Mouse (Mus musculus): Measurements from ENCODE around the gene Etaa1. TPM values are rescaled to one million over a fixed set of nuclear protein-coding genes. Genes with fewer than 3 reads are reported as not detected.
"Not testable (repeated sequence)": the region's sequence is repeated elsewhere in the genome, so short reads cannot be mapped to it uniquely, and the experiment has no call there.

Gene Etaa1
- polyA plus RNA-seq, 1 experiment: 0.11 TPM

- H3K9me3 ChIP-seq (ENCODE audit: control insufficient read depth, low read length): no peaks in the 10 kb centered on the region
- H3K4me1 ChIP-seq (ENCODE audit: control insufficient read depth): no peaks in the 10 kb centered on the region
- TF ChIP-seq GATA1 (IDR thresholded peaks at IDR 0.05; ENCODE audit: low read length): no peak
- no peak for TF ChIP-seq TAL1 (IDR thresholded peaks at IDR 0.05; ENCODE audit: low read length)
- peaks cover 27% of the 10 kb centered on the region for H3K36me3 ChIP-seq (ENCODE audit: control insufficient read depth)
- H3K27me3 ChIP-seq (ENCODE audit: control insufficient read depth): no peaks in the 10 kb centered on the region
- no peak overlapping the region for H3K4me3 ChIP-seq (replicated peaks)
These were observed 15.7 kb downstream of the Etaa1 start for GRCm38 (mm10) chr11:17937931-17938330.

- Histone ChIP-seq H3K36me3 (ENCODE audit: control insufficient read depth) (no peaks in the 10 kb centered on the region), H3K4me3 (replicated peaks) (no peak overlapping the region), H3K4me1 (ENCODE audit: control insufficient read depth) (no peaks in the 10 kb centered on the region), H3K9me3 (ENCODE audit: control insufficient read depth, low read length) (no peaks in the 10 kb centered on the region), H3K27me3 (ENCODE audit: control insufficient read depth) (no peaks in the 10 kb centered on the region)
- TF ChIP-seq TAL1 (IDR thresholded peaks at IDR 0.05; ENCODE audit: low read length): no peak
These were observed 35.8 kb downstream of the Etaa1 start for GRCm38 (mm10) chr11:17917905-17918304.

GRCm38 (mm10) chr11:17917101-17917500, 36.6 kb downstream of the Etaa1 start:
- Histone ChIP-seq H3K36me3 (ENCODE audit: control insufficient read depth) (no peaks in the 10 kb centered on the region), H3K27me3 (ENCODE audit: control insufficient read depth) (no peaks in the 10 kb centered on the region), H3K4me3 (replicated peaks) (no peak overlapping the region), H3K4me1 (ENCODE audit: control insufficient read depth) (no peaks in the 10 kb centered on the region), H3K9me3 (ENCODE audit: control insufficient read depth, low read length) (no peaks in the 10 kb centered on the region)
- no peak for TF ChIP-seq TAL1 (IDR thresholded peaks at IDR 0.05; ENCODE audit: low read length)
- TF ChIP-seq GATA1 (IDR thresholded peaks at IDR 0.05; ENCODE audit: low read length): no peak

- no peaks in the 10 kb centered on the region for H3K27me3 ChIP-seq (ENCODE audit: control insufficient read depth)
- H3K4me3 ChIP-seq (replicated peaks): no peak overlapping the region
- H3K36me3 ChIP-seq (ENCODE audit: control insufficient read depth): no peaks in the 10 kb centered on the region
- TF ChIP-seq TAL1 (IDR thresholded peaks at IDR 0.05; ENCODE audit: low read length) (no peak), GATA1 (IDR thresholded peaks at IDR 0.05; ENCODE audit: low read length) (no peak)
- no peaks in the 10 kb centered on the region for H3K4me1 ChIP-seq (ENCODE audit: control insufficient read depth)
- H3K9me3 ChIP-seq (ENCODE audit: control insufficient read depth, low read length): no peaks in the 10 kb centered on the region; the same call in 1 of the 2 replicates
These were observed 37.2 kb downstream of the Etaa1 start for GRCm38 (mm10) chr11:17916486-17916885.

- not testable (repeated sequence) for H3K4me1 ChIP-seq (ENCODE audit: control insufficient read depth); H3K27me3 ChIP-seq (ENCODE audit: control insufficient read depth); H3K4me3 ChIP-seq (replicated peaks); H3K9me3 ChIP-seq (ENCODE audit: control insufficient read depth, low read length); H3K36me3 ChIP-seq (ENCODE audit: control insufficient read depth)
These were observed 52.7 kb downstream of the Etaa1 start for GRCm38 (mm10) chr11:17900996-17901395.
